Mouse (Mus musculus) ES-E14 (cell line): ENCODE measurements around the gene Xylt1.

Experiments
- CHD2 ChIP-seq: IDR thresholded peaks from 2 replicates; pipeline ENCODE4 v1.6.1; 2014; ENCODE audit warnings: mild to moderate bottlenecking, low read depth, low read length, inconsistent platforms
- MAFK ChIP-seq: IDR thresholded peaks from 2 replicates; pipeline ENCODE4 v1.6.1; 2014; ENCODE audit warnings: mild to moderate bottlenecking, low read depth, low read length, inconsistent platforms; ENCODE audit not compliant: insufficient read depth
- ZNF384 ChIP-seq: IDR thresholded peaks from 2 replicates; pipeline ENCODE4 v1.6.1; 2012; ENCODE audit warnings: low read depth, low read length, inconsistent platforms

GRCm38 (mm10) chr7:117420301-117420700 lies 39.5 kb downstream of the Xylt1 start:
- no peak for TF ChIP-seq MAFK
- no peak for TF ChIP-seq ZNF384
- TF ChIP-seq CHD2, result no peak
